Mouse (Mus musculus) lung, postnatal 4 days (tissue): ENCODE results near the gene Gm45837.
A peak's percentile ranks its signal among the peaks of the same experiment; 100 is the strongest.
"Not testable (repeated sequence)": the region's sequence is repeated elsewhere in the genome, so short reads cannot be mapped to it uniquely, and the experiment has no call there.

Source experiments
- DNase-seq, 2 experiments: peaks; one replicate each; pipeline ENCODE4 v3.0.0; 2021

The Gm45837 gene

DNA sequence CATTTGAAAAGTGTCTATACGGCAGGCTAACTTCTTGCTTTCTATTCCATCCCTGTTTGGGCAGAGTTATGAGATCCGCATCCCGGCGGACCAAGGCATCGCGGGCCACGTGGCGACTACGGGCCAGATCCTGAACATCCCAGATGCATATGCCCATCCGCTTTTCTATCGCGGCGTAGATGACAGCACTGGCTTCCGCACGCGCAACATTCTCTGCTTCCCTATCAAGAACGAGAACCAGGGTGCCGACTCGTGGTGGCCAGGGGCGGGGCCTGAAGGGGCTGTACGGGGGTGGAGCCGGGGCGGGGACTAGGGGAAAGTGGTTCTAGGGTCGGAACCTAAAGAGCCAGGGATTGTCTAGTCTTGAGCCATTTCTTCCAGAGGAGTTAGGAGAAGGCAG, 93.8 kb downstream of the Gm45837 start:
- DNase-seq = peak in 1 of 2 experiments; percentile 41

DNA sequence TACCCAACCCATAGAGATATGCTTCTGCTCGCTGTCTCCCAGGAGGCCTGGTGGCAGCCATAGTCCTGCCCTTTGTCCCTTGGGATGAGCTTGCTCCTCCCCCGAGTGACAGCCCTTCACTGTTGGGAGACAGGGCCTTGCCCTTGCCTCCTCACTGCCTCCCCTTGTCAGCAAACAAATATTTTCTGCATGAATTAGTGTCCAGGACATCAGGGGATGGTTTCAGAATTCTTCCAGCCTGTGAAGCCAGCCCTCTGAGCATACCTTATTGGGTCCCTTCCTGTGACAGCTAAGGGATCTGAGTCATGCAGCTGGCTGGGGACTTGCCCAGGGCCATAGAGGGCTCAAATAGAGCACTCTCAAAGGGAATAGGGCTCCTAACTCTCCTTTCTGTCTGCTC, 98.5 kb downstream of the Gm45837 start:
- DNase-seq = no peak

DNA sequence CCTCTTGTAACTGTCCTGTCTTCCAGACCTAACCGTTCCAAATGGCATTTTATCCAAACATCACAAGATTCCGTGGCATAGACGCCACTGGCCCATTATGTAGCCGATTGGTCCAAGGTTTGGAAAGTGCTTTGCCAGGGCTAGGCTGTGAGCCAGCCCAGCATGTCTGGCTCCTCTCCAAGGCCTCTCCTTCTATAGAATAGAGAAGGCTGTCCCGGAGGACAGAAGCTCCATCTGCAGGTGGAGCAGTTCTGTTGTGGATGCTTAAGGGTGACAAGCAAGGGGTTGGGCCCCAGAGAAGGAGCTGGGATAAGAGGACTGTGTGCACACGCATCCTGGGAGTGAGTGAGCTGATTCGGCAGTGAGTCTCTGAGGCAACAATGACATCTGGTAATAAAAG, 103.0 kb downstream of the Gm45837 start:
- no peak for DNase-seq

DNA sequence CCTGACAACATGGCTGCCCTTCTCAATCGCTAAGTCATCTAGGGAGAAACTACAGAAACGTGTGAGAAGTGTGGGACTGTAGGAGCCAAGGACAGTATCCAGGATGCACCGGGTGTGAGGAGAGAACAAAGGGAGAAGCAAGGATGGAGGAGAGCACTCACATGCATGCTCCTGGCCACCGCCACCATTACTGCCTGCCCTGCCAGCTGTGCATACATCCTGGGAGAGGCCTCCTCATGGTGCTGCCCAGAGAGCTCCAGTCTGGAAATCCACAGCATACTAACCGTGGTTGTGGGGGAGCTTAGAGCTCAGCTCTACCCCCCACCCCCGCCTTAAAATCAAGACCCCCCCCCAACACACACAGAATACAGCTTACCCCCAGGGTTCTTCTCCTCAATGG, 104.1 kb downstream of the Gm45837 start:
- DNase-seq = no peak

DNA sequence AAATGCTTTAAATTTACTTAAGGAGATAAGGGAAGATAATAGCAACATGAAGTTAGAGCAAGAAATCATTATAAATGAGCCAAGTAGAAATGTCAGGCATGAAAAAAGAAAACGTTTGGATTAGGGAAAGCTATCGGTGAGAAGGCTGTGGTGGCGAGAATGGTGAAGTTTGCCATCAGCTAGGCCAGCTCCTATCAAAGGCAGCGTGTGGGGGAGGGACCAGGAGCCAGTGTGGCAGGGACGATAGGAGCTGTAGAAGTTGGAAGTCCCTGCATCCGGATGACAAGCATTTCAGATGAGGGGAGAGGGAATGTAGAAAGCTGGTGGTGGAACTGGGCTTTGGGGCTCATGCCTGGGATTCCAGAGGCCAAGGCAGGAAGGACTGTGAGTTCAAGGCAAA, 104.6 kb downstream of the Gm45837 start:
- DNase-seq = no peak

DNA sequence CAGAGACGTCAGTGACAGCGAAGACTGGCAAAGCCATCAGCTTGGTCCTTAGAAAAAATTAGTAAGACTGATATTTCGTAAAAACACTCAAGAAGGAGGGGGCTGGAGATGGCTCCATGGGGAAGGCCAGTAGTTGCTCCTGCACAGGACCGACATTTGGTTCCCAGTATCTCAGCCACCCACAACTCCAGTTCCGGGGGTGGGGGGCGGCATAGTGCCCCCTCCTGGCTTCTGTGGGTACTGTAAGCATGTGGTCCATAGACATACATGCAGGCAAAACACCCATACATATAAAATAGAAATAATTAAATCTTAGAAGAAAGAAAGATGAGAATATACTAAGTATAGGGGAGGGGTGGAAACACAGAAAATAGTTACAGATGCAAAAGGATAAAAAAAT, 105.8 kb downstream of the Gm45837 start:
- peak in 1 of 2 experiments; percentile 14 for DNase-seq

DNA sequence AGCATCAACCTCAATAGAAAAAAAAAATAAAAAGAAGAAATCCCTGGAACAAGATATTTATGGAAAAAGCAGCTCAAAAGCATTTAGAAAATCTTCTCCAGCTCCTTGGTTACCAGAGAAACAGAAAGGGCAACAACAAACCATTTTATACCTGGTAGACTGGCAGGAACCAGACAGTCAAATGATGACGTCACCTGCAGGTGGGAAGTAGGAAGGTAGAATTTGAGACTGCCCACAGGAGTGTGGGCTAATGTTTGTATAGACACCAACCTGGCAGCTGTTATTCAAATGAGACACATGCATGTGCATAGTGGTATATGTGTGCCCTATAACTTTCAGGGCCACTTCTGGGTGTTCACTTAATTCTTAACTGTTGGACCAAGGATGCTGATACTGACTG, 111.0 kb downstream of the Gm45837 start:
- DNase-seq = no peak

DNA sequence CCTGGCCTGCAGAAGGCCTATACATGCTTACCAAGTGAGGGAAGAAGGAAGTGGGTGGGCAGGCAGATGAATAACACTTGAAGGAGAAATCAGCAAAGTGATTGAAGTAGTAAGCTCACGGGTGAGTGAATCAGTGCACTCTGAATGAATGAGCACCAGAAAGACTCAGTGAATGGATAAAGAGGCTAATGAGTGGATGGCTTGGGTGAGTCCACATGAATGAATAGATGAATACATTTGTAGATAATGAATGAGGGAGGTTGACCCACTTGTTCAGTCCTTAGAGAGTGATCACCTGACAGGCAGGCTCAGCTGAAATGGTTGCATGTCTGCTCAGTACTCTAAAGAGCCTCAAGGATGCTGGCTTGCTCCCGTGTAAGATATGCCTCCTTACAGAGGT, 112.5 kb downstream of the Gm45837 start:
- DNase-seq = no peak

DNA sequence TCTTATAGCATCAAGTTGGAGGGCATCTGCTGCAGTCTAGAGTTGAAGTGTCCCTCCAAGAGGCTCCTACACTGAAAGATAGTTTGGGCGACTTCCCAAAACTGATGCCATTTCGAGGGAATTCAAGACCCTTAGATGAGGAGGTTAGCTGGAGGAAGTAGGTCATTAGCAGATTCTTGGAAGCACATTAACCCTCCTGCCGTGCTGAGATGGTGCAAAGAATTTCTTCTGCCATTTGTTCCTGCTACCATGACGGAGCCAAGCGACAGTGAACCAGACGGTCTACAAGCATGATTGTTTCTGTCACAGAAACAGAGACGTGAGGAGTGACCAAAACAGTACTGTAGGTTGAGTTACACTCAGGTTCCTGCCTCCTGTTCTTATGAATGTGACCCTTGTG, 115.8 kb downstream of the Gm45837 start:
- no peak for DNase-seq

DNA sequence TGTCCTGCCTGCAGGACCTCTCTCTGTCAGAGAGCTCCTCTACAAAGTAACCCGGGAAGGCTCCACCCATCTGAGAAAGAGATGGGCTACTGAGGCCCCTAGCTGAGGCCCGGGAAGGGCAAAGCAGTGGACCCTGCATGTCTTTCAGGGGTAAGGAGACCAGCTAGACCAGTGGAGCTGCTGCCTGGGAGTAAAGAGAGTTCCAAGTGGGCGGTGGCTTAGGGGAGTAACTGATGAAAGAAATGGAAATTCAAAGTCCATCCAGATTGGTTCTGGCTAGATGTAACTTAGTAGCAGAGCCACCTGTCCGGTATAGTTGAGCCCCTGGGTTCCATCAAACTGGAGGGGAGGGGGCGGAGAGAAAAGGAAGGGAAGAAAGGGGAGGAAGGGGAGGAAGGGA, 123.7 kb downstream of the Gm45837 start:
- DNase-seq = no peak

DNA sequence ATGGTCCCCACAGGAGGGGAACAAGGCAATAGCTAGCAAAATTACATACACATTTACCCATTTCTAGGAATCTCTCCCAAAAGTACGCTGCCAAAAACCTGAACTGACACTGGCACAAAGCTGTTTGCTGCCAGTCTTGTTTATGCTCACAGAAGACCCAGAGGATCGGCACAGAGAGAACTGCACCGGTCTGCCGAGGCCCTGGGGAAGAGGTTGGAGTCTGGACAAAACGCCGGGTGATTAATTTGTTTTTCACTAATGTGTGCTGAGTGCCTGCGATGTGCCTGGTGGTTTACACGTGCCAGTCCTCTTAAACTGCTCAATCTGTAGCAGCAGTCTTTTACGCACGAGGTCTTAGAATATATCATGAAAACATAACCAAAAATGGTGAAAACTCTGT, 124.4 kb downstream of the Gm45837 start:
- no peak for DNase-seq

DNA sequence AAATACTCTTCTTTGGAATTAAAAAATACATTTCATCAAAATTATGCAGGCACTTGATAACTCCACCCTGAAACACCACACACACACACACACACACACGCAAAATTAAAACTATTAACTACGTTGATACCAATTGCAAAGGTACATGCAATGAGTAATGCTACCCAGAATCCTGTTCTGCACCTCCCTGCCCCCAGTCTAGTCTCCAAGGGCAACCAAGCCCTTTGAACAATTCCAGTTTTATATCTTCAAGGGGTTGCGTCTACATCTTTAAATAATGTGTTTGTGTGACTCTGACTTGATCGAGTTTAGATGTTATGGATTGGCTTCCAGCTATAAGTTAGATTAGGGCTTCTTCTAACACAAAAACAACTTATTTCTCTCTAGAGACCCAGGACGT, 124.8 kb downstream of the Gm45837 start:
- no peak for DNase-seq

DNA sequence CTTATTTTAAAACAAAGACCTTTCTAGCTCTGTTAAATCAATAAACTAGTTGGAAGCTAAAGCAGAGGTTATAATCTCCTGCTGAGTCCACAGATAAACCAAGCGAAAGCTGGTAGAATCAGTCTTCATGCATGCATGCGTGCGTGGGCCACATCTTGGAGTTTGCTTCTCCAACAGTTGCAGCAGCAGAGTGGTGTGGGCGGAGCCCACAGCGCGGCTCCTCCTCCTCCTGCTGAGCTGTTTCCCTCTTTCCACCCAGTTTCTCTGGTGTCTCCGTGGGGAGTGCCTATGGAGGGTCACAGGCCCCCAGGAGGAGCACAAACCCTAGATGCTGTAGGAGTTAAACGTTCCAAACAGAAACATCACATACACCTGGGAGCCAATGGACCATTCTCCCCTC, 126.9 kb downstream of the Gm45837 start:
- peak in 1 of 2 experiments; percentile 14 for DNase-seq

DNA sequence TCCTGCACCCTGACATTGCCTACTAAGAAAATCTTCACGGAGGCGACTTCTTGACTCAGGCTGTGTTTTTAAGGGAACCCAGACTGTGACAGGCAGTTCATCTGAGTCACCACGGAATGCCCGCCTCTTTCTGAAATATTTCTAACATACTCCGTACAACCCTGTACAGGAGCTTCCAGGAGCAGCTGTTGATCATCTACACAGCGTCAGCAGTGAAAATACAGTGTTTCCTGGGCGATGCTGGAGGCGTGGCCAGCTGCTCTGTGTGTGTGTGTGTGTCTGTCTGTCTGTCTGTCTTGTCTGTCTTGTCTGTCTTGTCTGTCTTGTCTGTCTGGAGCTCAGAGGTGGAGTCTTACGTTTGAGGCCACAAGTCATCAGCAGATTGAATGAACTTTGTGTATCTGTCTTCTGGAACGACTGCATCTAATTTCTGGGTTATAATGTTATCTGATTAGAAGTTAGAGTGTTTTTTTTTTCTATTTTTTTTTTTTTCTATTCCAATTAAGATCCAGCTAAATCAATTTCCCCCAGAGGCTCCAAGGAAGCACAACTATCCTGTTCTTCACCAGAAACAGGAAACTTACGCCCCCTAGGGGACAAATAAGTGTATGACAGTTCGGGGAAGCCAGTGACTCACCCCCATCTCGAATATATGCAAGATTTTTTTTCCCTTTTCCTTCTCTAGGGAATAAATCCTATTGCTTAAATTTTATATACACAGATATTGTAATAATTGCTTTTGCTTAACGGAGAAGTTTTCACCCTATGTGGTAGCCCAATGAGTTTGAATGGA, 127.7 kb downstream of the Gm45837 start:
- peak in 1 of 2 experiments; percentile 29 for DNase-seq

DNA sequence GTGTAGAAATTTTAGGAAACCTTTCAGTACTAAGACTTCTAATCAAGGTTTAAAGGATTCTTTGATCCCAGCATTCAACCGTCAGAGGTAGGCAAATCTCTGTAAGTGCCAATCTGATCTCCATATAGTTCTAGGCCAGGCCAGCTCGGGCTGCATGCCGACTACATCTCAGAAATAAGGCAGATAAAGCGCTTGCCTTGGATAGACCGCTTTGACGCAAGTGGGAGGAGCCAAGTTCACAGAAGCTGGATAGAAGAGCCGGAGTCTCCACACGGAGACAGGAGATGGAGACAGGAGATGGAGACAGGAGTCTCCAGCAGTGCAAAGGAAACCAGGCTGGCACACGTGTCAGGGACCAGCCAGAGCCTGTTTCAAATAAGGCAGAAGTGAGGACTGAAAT, 129.1 kb downstream of the Gm45837 start:
- DNase-seq = no peak

DNA sequence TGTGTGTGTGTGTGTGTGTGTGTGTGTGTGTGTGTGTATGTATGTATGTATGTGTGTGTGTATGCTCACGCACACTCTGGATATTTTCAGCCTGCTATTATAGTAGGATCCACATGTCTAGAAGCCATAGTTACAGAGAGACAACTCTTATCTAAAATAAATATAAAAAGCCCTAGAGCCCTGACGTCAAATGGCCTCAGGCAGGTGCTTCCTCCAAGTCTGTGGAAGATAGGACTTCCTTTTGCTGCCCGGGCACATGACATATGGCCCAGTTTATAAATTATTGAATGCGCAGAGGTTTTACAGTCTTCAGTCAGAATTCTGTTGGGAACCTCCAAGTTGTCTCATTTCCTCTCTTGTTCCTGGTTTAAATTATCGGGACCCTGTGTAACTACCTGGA, 130.0 kb downstream of the Gm45837 start:
- DNase-seq = no peak

DNA sequence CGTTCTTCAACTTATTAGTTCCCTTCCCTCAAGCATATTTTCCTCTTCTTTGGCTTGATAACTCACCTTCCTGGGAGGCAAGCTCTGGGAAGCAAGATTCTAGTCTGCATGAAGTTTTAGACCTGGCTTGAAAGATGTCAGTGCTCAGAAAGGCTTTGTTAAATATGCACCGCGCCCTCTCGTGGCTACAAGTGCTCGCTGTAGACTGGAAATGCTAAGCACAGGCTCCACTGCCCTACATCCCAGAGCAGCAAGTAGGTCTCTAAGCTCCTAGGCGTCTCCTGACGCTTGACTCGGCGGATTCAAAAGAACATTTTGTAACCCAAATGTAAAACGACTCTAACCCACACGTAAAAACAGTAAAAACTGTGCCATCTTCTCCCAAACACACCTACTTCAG, 130.4 kb downstream of the Gm45837 start:
- DNase-seq = peak; percentile 52 to 66

DNA sequence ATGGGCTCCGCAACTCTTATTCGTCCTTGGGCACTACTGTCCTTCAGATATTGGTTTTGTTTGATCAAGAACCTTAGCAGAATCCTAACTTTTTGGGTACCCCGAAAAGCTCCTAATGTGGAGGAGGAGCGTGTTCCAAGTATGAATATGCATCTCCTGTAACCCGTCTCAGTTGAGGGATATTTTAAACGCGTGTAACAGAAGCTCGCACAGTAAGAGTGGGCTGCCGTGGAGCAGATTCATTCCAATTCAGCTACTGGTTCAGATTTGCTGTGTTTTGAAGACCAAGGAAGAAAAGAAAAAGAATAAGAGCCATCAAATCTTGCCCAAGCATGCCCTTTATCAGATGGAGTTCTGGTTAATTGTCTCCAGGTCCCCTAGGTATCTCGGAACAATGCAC, 131.0 kb downstream of the Gm45837 start:
- no peak for DNase-seq

DNA sequence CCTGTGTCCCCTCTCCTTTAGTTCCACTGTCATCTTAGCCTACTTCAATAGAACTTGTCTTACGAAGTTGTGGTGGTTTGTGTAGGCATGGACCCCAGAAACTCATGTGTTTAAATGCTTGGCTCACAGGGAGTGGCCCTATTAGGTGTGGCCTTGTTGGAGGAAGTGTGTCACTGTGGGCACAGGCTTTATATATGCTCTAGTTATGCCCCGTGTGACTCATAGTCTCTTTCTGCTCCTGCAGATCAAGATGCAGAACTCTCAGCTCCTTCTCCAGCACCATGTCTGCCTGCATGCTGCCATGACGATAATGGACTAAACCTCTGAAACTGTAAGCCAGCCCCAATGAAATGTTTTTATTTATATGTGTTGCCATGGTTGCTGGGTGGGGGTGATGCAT, 137.0 kb downstream of the Gm45837 start:
- no peak for DNase-seq

DNA sequence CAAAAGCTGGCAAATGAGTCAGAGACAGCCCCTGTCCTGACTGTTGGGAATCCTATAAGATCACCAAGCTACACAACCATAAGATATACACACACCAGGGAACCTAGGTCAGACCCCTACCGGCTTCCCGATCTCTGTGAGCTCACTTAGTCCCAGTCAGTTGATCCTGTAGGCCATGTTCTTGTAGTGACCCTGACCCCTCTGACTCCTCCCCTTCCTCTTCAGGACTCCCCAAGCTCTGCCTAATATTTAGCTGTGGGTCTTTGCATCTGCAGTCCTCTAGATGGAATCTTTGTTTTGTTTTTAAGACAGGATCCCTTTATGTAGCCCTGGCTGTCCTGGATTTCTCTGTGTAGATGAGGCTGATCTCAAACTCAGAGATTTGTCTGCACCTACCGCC, 138.6 kb downstream of the Gm45837 start:
- DNase-seq = no peak

DNA sequence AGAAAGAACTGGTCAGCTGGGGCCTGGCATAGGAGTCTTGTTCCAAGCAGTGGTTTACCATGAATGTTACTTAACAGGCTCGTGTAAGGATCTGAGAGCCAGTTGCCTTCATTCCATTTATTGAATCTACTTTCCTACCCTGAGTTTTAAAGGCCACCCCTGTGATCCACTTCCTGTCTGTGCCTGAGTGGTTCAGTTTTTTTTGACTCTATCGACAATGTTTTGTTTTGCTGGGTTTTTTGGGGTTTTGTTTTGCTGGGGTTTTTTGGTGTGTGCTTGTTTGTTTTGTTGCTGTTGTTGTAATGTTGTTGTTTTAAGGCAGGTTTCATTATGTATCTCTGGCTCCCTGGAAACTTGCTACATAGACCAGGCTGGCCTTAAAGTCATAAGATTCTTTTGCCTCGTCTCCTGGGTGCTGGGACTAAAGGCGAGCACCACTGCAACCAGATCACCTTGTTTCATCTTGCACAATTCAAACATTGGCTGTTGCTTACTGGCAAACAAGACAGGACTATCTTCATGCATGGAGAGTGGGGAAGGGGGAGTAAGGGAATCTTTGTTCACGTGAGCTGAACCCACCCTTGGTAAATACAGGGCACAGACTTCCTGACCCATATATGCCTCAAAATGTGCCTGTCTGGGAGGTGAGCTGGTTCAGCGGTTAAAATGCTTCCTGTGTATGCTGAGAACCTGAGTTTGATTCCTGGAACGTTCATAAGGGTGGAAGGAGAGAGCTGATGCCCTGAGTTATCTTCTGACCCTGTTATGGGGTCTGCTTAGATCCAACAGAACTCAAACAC, 140.2 kb downstream of the Gm45837 start:
- DNase-seq = no peak

DNA sequence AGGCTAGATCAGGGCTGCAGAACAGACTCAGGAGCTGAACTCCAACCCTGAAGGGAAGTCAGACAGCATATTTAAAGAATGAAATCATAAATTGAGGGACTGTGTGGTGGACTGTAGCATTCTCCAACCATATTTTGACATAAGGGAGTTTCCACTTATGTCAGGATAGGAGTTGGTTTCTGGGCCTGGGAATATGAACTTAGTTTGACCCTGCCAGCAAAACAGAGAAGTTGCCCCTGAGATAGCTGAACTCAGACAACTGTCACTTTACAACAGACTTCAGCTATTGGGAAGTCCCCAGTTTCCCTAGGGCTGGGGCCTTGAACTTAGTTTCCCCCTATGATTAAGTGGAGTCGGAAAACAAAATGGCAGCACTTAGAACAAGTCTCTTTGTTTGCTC, 140.8 kb downstream of the Gm45837 start:
- no peak for DNase-seq

DNA sequence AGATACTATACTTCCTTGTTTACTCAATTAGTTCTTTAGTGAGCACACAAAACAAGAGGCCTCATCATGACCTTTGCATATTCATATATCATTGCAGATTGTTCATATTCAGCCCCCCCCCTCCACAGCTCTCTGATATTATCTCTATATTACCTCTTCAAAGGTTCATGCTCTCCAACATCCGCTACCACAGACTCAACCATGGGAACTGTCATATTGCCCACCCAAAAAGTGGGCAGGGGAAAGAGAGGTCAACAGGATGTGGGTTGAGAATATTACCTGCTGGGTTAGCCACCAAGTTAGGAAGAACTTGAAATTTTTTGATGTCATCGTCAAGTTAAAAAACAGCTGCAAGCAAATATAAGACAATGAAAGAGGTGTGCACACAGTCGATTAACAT, 144.8 kb downstream of the Gm45837 start:
- not testable (repeated sequence) for DNase-seq

DNA sequence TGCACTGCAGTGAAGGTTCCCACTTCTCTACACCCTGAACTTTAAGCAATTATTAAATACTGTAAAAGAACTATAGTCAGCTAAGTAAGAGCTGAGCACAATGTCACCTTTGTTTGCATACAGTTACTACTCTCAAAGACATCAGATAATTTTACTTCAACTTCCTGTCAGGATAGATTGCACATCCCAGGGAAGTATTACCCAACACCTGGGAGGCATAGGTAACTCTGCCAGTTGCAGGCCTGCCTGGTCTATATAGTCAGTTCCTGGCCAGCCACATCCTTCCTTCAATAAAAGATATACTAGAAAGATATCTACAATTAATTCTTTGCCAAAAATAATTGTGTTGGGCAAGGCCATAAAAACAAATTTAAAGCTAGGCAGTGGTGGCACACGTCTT, 146.7 kb downstream of the Gm45837 start:
- no peak for DNase-seq
